Mouse (Mus musculus): ENCODE data around the gene Cxcl10.
A peak's percentile ranks its signal among the peaks of the same experiment; 100 is the strongest.

The Cxcl10 gene

DNA sequence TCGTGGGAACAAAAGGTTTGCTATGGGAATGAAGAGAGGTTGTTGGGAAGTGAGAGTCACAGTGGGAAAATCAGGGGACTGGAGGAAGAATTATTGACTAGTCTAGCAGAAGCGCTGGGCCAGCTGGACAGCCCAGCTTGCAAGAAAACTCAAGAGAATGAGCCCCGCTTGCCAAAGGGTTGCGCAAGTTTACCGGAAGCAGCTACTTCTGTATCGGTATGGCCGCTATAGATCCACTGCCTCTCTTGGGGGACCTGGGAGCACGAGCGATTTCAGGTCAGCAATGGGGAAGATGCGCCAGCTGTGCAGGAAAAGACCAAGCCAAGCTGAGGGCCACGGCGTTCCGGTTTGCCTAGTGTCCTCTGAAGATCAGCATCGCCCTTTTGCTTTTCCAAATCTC is 30.1 kb downstream of the Cxcl10 start:
- DNase-seq: no peak

DNA sequence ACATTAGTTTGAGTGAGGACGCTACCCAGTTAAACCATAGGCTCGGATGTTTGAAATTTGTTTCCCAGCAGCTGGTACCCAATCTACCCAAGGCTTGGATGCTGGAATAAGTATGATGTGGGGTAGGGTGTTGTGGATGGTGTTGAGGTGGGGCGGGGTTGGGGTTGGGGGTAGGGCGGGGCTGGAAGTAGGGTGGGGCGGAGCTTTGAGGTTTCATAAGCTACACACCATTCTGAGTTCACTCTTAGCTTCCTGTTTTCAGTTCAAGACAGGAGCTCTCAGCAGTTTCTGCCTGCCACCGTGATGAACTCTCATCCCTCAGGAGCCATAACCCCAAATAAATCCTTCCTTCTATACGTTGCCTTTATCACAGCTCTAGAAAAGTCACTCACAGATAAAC is 30.6 kb downstream of the Cxcl10 start:
- DNase-seq: peak in 1 of 2 experiments; percentile 12

DNA sequence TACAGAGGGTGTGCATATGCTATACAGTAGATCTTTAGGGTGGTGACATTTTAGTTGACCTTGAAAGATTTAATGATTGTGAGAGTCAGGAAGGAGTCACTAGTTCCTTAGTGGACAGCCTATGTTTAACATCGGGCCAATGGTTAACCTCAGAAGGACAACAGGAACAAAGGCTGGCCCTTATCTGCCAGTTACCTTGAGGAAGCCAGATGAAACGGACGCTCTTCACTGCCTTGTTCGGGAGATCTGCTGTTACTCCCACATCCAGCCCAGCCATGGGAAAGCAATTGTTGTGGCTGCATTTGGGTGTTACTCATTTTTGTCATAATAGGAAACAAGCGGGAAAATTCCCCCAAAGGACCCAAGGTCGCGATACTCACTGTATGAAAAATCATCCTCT is 34.9 kb downstream of the Cxcl10 start:
- DNase-seq: no peak

DNA sequence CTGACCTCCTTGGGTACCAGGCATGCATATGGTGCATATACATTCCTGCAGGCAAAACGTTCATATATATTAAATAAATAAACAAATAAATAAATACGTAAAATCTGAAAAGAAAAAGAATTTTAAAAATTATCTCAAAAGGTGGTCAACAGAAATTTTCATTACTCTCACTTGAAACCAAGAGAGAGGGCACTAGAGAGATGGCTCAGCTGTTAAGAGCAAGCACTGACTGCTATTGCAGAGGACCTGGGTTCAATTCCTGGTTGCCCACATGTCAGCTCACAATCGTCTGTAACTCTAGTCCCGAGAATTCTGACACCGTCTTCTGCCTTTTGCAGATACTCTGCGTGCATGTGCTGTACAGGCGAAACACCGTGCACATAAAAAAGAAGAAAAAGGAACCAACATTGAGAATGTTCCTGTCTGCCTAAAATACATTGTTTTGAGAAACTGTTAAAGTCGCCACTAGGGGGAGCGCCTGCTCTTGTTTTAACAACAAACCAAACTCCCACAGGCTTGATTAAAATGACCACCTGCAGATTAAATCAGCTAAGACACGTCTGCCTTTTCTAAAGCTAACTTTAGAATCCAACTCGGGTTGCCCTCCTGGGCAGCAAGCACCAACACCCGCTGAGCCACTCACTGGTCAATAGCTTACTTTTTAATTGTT is 36.5 kb downstream of the Cxcl10 start:
- DNase-seq: peak; percentile 90 to 93

- DNase-seq: peak; percentile 89 to 91
These were observed 38.8 kb downstream of the Cxcl10 start, which contains the start of gene Sdad1 for GRCm38 (mm10) chr5:92309681-92310511. TSS of gene Sdad1 (minus strand) at chr5:92310479.

- no peak for DNase-seq
These were observed 44.4 kb downstream of the Cxcl10 start for GRCm38 (mm10) chr5:92304291-92304690.

DNA sequence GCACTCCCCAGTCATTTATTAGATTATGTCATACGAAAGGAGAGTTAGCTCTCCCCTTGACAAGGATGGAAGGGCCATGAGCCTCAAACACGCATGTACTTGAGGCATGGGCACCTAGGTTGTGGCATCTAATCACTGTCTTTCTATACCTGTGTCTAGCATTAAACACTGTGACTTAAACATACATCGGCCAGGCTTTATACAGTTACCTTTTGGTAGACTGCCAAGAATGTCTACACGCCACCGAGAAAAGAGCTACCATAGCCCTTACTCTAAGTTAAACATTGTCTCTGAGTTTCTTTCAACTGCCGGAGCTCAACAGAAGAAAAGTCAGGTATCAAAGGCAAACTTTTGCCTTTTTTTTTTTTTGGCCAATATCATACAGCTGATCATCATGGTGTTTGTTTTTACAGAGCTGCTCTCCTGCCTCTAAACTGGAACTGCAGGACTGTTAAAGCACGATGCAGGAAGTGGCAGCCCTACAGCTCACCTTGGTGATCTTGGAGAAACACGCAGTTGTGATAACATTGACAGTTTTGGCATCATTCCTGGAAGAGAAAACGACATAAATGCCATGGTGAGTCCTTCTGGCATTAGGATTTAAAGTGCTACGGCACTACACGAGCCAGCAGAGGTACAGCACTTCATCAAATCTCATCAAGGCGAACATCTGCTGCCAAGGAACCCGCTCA is 46.4 kb downstream of the Cxcl10 start:
- DNase-seq: no peak
